Mouse (Mus musculus) CH12F3 (cell line): ENCODE results near the gene Vmac.

Experiments
- in situ Hi-C: fragments of 300-500 bp; cut with MboI; formaldehyde crosslinking; loops from 2 replicates; pipeline ENCODE4 v1.14.3; 2020; ENCODE audit warnings: low sequenced_read_pairs

Gene Vmac

GRCm38 (mm10) chr17:56717363-56718058 lies at the start of gene Vmac, which contains the start of gene Ndufa11:
Gene Vmac (minus strand): TSS chr17:56718022.
Gene Ndufa11 (plus strand): TSS chr17:56717767.
- in situ Hi-C loops = no loop called here

GRCm38 (mm10) chr17:56766631-56767405 lies 49.0 kb upstream of the Vmac start:
- in situ Hi-C loops = no loop called here

GRCm38 (mm10) chr17:56765431-56765830 lies 47.6 kb upstream of the Vmac start:
- in situ Hi-C loops = no loop called here

GRCm38 (mm10) chr17:56764474-56765354 lies 46.9 kb upstream of the Vmac start, which contains the start of gene Dus3l:
Gene Dus3l (plus strand): TSS chr17:56764757.
- in situ Hi-C loops = no loop called here

GRCm38 (mm10) chr17:56763741-56764250 lies 46.0 kb upstream of the Vmac start:
- in situ Hi-C loops = no loop called here

GRCm38 (mm10) chr17:56762769-56763731 lies 45.2 kb upstream of the Vmac start:
- in situ Hi-C loops = no loop called here

- in situ Hi-C loops = no loop called here
Observed at GRCm38 (mm10) chr17:56761991-56762410, 44.2 kb upstream of the Vmac start.

- in situ Hi-C loops = no loop called here
Observed at GRCm38 (mm10) chr17:56761077-56761476, 43.3 kb upstream of the Vmac start.

- in situ Hi-C loops = no loop called here
Observed at GRCm38 (mm10) chr17:56759261-56759660, 41.4 kb upstream of the Vmac start.

- in situ Hi-C loops = no loop called here
Observed at GRCm38 (mm10) chr17:56758132-56758531, 40.3 kb upstream of the Vmac start.

- in situ Hi-C loops = no loop called here
Observed at GRCm38 (mm10) chr17:56757416-56758123, 39.7 kb upstream of the Vmac start, which contains the start of gene Nrtn. Gene Nrtn (minus strand): TSS chr17:56757530.

- in situ Hi-C loops = no loop called here
Observed at GRCm38 (mm10) chr17:56756703-56757399, 39.0 kb upstream of the Vmac start.

GRCm38 (mm10) chr17:56754271-56755185 lies 36.7 kb upstream of the Vmac start:
- in situ Hi-C loops = no loop called here

GRCm38 (mm10) chr17:56753452-56753851 lies 35.6 kb upstream of the Vmac start:
- in situ Hi-C loops = no loop called here

GRCm38 (mm10) chr17:56751404-56752072 lies 33.7 kb upstream of the Vmac start:
- in situ Hi-C loops = no loop called here

GRCm38 (mm10) chr17:56744173-56744572 lies 26.4 kb upstream of the Vmac start:
- in situ Hi-C loops = no loop called here

- in situ Hi-C loops = no loop called here
Observed at GRCm38 (mm10) chr17:56740788-56741160, 23.0 kb upstream of the Vmac start.
